Mouse (Mus musculus) lung, postnatal 0 days (tissue): ENCODE measurements around the gene R3hdm4.

Source experiments
- CTCF ChIP-seq: IDR thresholded peaks from 2 replicates; pipeline ENCODE4 v1.5.1; 2016; ENCODE audit warnings: antibody characterized with exemption, mild to moderate bottlenecking
- EP300 ChIP-seq: IDR thresholded peaks from 2 replicates; pipeline ENCODE4 v1.6.1; 2016; ENCODE audit warnings: antibody characterized with exemption, mild to moderate bottlenecking, control low read depth

GRCm38 (mm10) chr10:79955691-79956090 is 34.7 kb upstream of the R3hdm4 start:
- TF ChIP-seq CTCF (no peak), EP300 (no peak)
